Mouse (Mus musculus): Measurements from ENCODE around the gene B3gnt4.

DNA sequence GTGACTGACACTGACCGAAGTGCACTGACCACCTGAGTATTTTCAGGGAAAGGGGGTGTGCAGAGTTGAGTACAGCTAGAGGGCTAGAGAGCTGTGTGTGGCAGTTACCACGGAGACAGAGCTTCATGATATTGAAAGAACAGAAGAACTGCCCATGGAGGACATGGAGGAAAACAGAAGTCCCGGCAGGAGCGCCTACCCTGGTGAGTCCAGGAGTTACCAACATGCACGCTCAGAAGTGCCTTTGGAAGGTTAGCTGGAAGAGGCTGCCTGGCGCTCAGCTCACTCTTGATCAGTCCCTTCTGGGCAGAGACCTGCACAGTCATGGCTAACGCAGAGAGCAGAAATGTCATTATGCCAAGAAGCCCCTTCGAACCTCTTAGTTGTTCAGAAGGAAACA, 19.8 kb downstream of the B3gnt4 start:
- TF ChIP-seq CTCF (IDR thresholded peaks at IDR 0.05; ENCODE audit: control insufficient read depth, insufficient read depth, insufficient replicate concordance, low read depth, low read length) (no peak), POLR2A (IDR thresholded peaks at IDR 0.05; ENCODE audit: control insufficient read depth, low read depth, low read length) (no peak)

Measured in testis, adult 2 months (tissue).